Mouse (Mus musculus): ENCODE results near the gene Xylt1. TPM values are rescaled to one million over a fixed set of nuclear protein-coding genes. Genes with fewer than 3 reads are reported as not detected.

The Xylt1 gene
- polyA plus RNA-seq, 1 experiment from 2014 or later, result 2.8 TPM

DNA sequence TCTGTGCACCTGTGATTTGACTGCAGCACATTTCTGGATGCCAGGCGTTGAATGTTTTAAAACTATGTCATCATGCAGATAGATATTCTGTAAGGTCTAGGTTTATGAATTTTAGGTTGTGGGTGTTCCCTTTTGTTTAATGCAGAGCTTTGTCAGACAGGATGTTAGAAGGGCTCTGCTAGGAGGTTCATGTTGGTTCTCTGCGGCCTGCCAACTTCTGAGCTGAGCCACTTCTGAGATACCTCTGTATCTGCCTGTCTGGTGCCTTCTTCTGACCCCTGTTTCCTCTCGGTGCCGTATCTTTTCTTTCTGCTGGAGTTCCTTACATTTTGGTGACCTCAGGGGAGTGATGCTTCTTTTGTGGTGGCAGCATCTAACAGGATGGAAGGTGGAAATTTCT, 44.1 kb downstream of the Xylt1 start:
- ATAC-seq (ENCODE audit: low FRiP score, low read depth), result no peak
- no peak overlapping the region for H3K27ac ChIP-seq
- 89% methylated on average over 4 of the region's 4 CpGs for WGBS

DNA sequence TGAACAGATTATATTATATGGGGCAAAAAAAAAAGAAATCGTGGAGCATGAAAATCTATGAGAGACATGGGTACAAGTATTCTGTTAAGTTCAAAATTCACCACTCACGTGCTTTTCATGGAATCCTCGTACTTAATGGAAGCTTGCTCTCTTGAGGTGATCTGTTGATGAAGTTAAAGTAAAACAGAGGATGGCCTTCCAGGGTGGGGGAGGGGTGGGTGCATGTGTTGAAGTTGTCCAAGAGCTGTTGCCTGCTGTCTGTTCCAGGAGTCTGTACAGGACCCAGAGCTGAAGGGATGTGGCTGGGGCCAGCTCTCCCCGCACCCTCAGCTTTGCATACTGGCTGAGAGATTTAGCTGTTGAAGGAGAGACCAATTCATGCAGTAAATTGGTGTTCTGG, 45.6 kb downstream of the Xylt1 start:
- no peak overlapping the region for H3K4me2 ChIP-seq (replicated peaks)
- H3K4me1 ChIP-seq, result peaks cover 4% of the 10 kb centered on the region; the same call in 1 of the 2 replicates
- H3K27ac ChIP-seq, result no peak overlapping the region
- no peak overlapping the region for H3K9ac ChIP-seq
- 88% methylated on average over 4 of the region's 4 CpGs for WGBS
- no peaks in the 10 kb centered on the region for H3K9me3 ChIP-seq
- H3K4me3 ChIP-seq, result no peak overlapping the region
- ATAC-seq (ENCODE audit: low FRiP score, low read depth), result no peak
- H3K36me3 ChIP-seq, result no peaks in the 10 kb centered on the region
- no peaks in the 10 kb centered on the region for H3K27me3 ChIP-seq (replicated peaks)

More for the DNA sequence above, 44.1 kb downstream of the Xylt1 start:
- Histone ChIP-seq H3K4me3 (no peak overlapping the region), H3K9ac (no peak overlapping the region), H3K27me3 (replicated peaks) (no peaks in the 10 kb centered on the region), H3K4me1 (peaks cover 13% of the 10 kb centered on the region; the same call in 1 of the 2 replicates), H3K9me3 (no peaks in the 10 kb centered on the region), H3K4me2 (replicated peaks) (no peak overlapping the region), H3K36me3 (no peaks in the 10 kb centered on the region)

DNA sequence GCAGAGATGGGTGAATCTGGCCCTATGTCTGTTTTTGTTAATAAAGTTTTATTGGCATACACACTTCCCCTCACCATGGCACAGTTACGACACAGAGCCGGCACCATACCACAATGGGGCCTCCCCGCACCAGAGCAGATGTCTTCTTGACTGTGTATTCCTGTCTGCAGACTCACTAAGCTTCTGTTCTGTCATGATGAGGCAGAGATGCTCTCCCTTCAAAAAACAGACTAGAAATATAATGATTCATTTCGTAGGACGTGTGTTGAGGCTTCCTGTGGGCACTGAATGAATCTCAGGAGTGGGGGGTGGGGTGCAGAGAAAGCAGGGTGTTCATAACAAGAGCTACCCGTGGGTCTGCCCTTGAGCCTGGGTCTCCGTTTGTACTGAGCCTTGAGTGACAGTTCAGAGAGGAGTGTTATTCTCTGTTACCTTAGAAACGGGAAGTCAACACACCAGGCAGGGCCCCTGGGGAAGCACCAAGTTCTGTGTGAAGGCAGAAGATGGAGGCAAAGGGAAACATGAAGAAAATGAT, 48.0 kb downstream of the Xylt1 start:
- no peaks in the 10 kb centered on the region for H3K27me3 ChIP-seq (replicated peaks)
- no peak overlapping the region for H3K4me3 ChIP-seq
- H3K36me3 ChIP-seq, result no peaks in the 10 kb centered on the region
- ATAC-seq (ENCODE audit: low FRiP score, low read depth), result no peak
- WGBS, result 55% methylated on average over 8 of the region's 8 CpGs
- H3K9me3 ChIP-seq, result no peaks in the 10 kb centered on the region
- no peak overlapping the region for H3K27ac ChIP-seq
- H3K9ac ChIP-seq, result no peak overlapping the region
- H3K4me2 ChIP-seq (replicated peaks), result no peak overlapping the region
- peaks cover 4% of the 10 kb centered on the region; the same call in 1 of the 2 replicates for H3K4me1 ChIP-seq

DNA sequence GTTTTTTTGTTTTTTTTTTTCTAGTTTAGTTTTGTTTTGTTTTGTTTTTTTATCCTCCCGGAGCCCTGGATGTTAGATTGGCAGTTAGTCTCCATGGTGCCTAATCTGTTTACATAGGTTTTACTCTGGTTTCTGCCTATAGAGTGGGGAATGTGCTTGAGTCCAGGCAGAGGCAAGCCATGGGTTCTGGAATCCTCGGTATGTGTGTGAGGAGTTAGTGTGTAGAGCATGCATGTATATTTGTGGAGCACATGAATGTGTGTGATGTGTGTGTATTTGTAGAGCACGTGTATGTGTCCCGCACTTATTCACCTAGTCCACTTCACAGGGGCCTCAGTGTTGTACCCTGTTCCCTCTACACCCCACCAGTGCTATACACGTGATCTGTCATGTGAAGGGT, 48.7 kb downstream of the Xylt1 start:
- Histone ChIP-seq H3K9me3 (no peaks in the 10 kb centered on the region), H3K36me3 (no peaks in the 10 kb centered on the region), H3K4me1 (peaks cover 4% of the 10 kb centered on the region; the same call in 1 of the 2 replicates), H3K27ac (no peak overlapping the region), H3K4me3 (no peak overlapping the region), H3K4me2 (replicated peaks) (no peak overlapping the region), H3K9ac (no peak overlapping the region), H3K27me3 (replicated peaks) (no peaks in the 10 kb centered on the region)
- ATAC-seq (ENCODE audit: low FRiP score, low read depth), result no peak
- WGBS, result 88% methylated on average over 5 of the region's 5 CpGs

DNA sequence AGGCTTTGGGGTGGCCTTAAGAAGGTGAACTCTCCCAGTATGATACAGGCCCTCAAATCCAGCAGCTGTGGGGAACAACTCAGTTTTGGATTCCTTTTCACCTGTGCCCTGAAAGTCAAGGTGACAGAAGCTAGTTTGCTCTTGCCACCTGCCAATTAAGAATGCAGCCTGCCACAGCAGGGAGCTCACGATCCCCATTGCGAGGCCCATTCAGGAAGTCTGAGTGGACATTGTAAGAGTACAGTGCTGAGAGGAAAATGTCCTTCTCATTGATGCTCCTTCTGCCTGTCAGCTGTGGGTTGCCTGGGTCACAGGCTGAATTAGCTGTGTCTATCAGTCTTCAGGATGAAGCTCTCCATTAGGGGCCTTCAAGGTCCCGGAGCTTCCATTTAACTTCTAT, 49.1 kb downstream of the Xylt1 start:
- H3K27ac ChIP-seq, result no peak overlapping the region
- no peaks in the 10 kb centered on the region for H3K36me3 ChIP-seq
- WGBS, result 71% methylated on average over 3 of the region's 3 CpGs
- no peak overlapping the region for H3K4me3 ChIP-seq
- H3K4me2 ChIP-seq (replicated peaks), result no peak overlapping the region
- H3K9me3 ChIP-seq, result no peaks in the 10 kb centered on the region
- ATAC-seq (ENCODE audit: low FRiP score, low read depth), result no peak
- H3K27me3 ChIP-seq (replicated peaks), result no peaks in the 10 kb centered on the region
- peaks cover 4% of the 10 kb centered on the region; the same call in 1 of the 2 replicates for H3K4me1 ChIP-seq
- H3K9ac ChIP-seq, result no peak overlapping the region

DNA sequence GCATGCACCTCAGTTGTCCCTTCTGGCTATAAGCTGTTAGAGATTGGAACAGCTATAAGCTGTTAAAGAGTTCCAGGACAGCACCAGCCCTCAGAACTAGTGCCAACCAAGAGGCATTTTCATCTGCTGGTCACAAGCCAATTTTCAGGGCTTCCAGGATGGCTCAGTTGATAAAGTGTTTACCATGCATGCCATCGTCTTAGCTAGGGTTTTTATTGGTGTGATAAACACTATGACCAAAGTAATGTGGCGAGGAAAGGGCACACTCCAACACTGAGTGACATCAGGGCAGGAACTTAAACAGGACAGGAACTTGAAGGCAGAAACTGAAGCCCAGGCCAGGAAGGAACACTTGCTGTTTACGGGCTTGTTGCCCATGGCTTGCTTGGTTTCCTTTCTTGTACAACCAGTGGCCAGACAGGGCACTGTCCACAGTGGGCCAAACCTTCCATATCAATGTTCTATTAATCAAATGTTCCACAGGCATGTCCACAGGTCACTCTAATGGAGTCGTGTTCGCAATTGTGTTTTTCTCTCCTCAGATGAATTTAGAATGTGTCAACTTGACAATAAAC, 49.7 kb downstream of the Xylt1 start:
- 89% methylated on average over 5 of the region's 5 CpGs for WGBS
- Histone ChIP-seq H3K4me3 (no peak overlapping the region), H3K4me1 (peaks cover 4% of the 10 kb centered on the region; the same call in 1 of the 2 replicates), H3K9me3 (no peaks in the 10 kb centered on the region), H3K27ac (no peak overlapping the region), H3K36me3 (no peaks in the 10 kb centered on the region), H3K27me3 (replicated peaks) (no peaks in the 10 kb centered on the region), H3K9ac (no peak overlapping the region), H3K4me2 (replicated peaks) (no peak overlapping the region)
- ATAC-seq (ENCODE audit: low FRiP score, low read depth), result no peak

DNA sequence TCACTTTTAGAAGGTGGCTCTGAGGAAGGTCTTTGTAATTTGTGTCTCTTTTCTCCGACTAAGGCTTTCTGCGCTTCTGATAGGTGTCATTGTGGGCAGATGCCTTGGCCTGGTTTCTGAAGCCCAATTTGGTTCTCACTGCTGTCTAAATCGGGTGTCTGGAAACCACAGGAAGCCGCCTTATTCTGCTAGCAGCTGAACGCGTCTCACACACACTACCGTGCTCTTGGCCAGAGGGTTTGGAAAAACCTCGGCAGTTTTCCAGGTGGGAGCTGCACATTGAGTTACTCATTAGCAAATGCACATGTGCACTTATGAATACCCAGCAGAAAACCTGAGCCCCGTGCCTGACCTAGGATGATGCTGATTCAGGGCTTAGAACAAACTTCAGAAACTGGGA, 52.9 kb downstream of the Xylt1 start:
- Histone ChIP-seq H3K36me3 (no peaks in the 10 kb centered on the region), H3K4me1 (peaks cover 4% of the 10 kb centered on the region; the same call in 1 of the 2 replicates), H3K4me3 (no peak overlapping the region), H3K27me3 (replicated peaks) (no peaks in the 10 kb centered on the region), H3K9me3 (no peaks in the 10 kb centered on the region), H3K4me2 (replicated peaks) (no peak overlapping the region), H3K9ac (no peak overlapping the region), H3K27ac (no peak overlapping the region)
- 89% methylated on average over 9 of the region's 9 CpGs for WGBS
- no peak for ATAC-seq (ENCODE audit: low FRiP score, low read depth)

DNA sequence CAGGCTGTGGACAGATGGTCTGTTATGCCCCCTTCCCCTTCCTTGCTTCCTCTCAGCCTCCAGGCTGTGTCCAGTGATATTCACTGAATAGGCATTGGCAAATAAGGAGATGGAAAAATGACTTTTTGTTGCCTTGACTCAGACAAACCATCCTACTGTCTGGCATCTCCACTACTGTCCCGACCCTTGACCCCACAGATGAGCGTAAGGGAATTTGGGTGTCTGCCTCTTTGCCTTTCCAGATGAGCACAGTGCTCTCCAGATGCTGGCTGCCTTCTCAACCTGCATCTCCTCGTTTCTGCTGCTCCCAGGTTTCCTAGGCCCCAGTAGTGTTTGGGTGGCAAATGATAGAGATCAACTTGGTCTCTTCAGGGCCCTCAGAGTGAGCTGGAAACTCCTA, 54.3 kb downstream of the Xylt1 start:
- Histone ChIP-seq H3K27me3 (replicated peaks) (no peaks in the 10 kb centered on the region), H3K9me3 (no peaks in the 10 kb centered on the region), H3K27ac (no peak overlapping the region), H3K4me3 (no peak overlapping the region), H3K4me2 (replicated peaks) (no peak overlapping the region), H3K36me3 (no peaks in the 10 kb centered on the region), H3K4me1 (no peaks in the 10 kb centered on the region), H3K9ac (no peak overlapping the region)
- ATAC-seq (ENCODE audit: low FRiP score, low read depth), result no peak
- WGBS, result 78% methylated on average over 3 of the region's 3 CpGs

DNA sequence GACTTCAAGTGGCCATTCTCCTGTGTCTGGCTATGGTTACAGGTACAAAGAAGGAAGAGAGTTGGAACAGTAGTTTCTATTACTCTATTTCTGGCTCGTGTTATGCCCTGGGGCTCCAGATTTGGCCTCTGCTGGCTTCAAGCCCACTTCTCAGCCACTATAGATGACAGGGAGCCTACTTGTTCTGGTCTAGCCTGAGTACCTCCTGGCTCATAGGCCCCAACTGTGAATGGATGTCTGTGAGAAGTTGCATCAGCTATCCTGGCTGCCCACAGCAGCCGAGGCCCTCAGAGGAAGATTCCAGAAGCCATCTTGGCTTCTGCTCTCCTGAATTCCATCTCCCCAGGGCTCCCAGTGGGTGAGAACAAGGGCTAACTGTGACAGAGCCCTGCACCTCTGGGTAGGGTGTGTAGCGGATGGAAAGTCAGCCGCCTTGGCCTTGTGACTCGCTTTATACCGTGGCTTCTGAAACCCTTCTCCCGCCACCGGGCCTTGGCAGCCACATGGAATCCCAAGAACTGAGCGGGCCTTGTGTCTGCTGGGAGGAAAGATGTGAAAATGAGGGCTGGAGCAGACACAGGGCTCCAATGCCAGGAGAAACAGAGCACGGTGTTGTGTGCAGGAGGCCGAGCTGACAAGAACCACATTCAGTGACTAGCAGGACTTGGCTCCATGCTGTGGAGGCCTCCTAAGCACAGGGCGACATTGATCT, 55.1 kb downstream of the Xylt1 start:
- no peak overlapping the region for H3K9ac ChIP-seq
- no peaks in the 10 kb centered on the region for H3K27me3 ChIP-seq (replicated peaks)
- no peaks in the 10 kb centered on the region for H3K4me1 ChIP-seq
- H3K36me3 ChIP-seq, result no peaks in the 10 kb centered on the region
- no peaks in the 10 kb centered on the region for H3K9me3 ChIP-seq
- H3K4me2 ChIP-seq (replicated peaks), result no peak overlapping the region
- 86% methylated on average over 12 of the region's 12 CpGs for WGBS
- no peak for ATAC-seq (ENCODE audit: low FRiP score, low read depth)
- H3K4me3 ChIP-seq, result no peak overlapping the region
- H3K27ac ChIP-seq, result no peak overlapping the region

DNA sequence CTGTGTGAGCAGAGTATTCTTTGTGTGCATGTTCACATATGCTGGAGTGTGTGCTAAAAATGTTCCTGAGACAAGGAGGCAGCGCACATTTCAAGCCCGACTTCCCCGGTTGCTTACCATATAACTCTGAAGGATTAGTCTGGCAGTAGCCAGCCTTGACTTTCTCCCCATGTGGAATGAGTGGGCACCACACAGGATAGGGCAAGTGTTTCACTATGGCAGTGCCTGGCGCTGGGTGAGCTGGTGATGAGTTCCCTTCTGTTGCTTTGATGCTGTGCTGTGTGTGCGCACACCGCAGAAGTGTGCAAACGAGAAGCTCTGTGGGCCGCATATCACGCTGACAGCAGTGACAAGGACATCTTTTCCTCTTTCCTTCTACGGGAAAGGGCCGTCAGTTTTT, 56.1 kb downstream of the Xylt1 start:
- Histone ChIP-seq H3K36me3 (no peaks in the 10 kb centered on the region), H3K4me1 (no peaks in the 10 kb centered on the region), H3K4me2 (replicated peaks) (no peak overlapping the region), H3K9ac (no peak overlapping the region), H3K27ac (no peak overlapping the region), H3K9me3 (no peaks in the 10 kb centered on the region), H3K27me3 (replicated peaks) (no peaks in the 10 kb centered on the region), H3K4me3 (no peak overlapping the region)
- ATAC-seq (ENCODE audit: low FRiP score, low read depth), result no peak
- WGBS, result 86% methylated on average over 11 of the region's 11 CpGs

DNA sequence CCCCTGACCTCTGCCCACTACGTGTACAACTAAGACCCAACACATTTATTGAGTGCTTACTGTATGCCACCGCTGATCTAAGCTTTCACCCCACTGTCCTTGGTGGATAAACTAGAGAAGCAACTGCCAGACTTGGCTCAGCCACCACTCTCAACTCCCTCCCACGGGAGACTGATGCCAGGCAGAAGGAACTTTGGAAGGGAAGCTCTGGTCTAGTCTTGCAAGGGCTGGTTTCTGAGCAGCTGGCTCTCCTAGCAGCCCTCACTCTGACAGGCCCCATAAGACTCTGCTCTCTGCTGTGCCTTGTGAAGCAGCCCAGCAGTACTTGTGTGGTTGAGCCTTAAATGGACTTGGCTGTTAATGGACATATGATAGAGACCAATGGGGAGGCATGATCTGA, 60.2 kb downstream of the Xylt1 start:
- no peak for ATAC-seq (ENCODE audit: low FRiP score, low read depth)
- WGBS, result 93% methylated on average over 3 of the region's 3 CpGs
- no peak overlapping the region for H3K4me3 ChIP-seq

DNA sequence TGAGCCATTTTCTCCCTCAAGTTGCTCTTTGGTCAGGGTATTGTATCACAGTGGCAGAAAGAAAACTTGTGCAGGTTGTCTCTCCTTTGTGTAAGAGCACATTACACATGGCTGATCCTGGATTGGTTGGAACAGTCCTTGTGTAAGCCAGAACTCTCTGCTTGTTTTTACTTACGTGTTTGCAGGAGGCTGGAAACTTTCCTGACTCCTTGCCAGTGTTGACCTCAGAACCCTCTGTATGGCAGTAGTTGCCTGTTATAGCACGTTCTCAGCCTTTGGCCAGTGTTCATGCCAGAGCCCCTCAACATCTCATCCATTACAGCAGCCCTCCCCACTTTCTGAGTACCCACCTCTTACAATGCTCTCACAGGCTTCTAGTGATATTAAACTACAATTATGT, 61.9 kb downstream of the Xylt1 start:
- Histone ChIP-seq H3K9me3 (no peaks in the 10 kb centered on the region), H3K4me3 (no peak overlapping the region), H3K36me3 (no peaks in the 10 kb centered on the region), H3K4me1 (no peaks in the 10 kb centered on the region), H3K4me2 (replicated peaks) (no peak overlapping the region), H3K9ac (no peak overlapping the region), H3K27ac (no peak overlapping the region), H3K27me3 (replicated peaks) (no peaks in the 10 kb centered on the region)
- WGBS, result 88% methylated on average over 2 of the region's 2 CpGs
- ATAC-seq (ENCODE audit: low FRiP score, low read depth), result no peak

More for the DNA sequence above, 60.2 kb downstream of the Xylt1 start:
- Histone ChIP-seq H3K36me3 (no peaks in the 10 kb centered on the region), H3K27ac (no peak overlapping the region), H3K27me3 (replicated peaks) (no peaks in the 10 kb centered on the region), H3K4me2 (replicated peaks) (no peak overlapping the region), H3K9me3 (no peaks in the 10 kb centered on the region), H3K9ac (no peak overlapping the region), H3K4me1 (no peaks in the 10 kb centered on the region)

DNA sequence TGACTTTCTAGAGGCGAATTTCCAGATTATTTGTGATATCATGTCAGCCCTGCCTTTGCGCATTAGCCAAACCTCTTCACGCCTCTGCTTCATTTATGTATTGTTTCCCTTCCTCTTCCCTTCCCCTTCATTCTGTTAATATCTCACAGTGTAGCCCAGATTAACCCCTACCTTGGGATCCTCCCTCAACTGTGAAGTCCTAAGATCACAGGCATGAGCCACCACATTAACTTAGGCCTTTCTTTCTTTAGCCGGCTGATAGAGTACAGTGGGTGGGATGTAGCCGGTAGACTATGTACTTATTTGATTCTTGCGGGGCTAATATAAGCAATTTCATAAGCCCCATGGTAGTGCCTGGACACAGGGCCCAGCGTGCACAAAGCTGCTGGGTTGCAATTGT, 62.4 kb downstream of the Xylt1 start:
- no peaks in the 10 kb centered on the region for H3K27me3 ChIP-seq (replicated peaks)
- H3K9me3 ChIP-seq, result no peaks in the 10 kb centered on the region
- no peak overlapping the region for H3K4me3 ChIP-seq
- H3K36me3 ChIP-seq, result no peaks in the 10 kb centered on the region
- no peak overlapping the region for H3K9ac ChIP-seq
- no peak overlapping the region for H3K4me2 ChIP-seq (replicated peaks)
- WGBS, result 89% methylated on average over 7 of the region's 7 CpGs
- H3K4me1 ChIP-seq, result no peaks in the 10 kb centered on the region
- H3K27ac ChIP-seq, result no peak overlapping the region
- ATAC-seq (ENCODE audit: low FRiP score, low read depth), result no peak

Measured in neural tube, embryonic 12.5 days (tissue).